ENCODE assay signal across 19 mouse cellular contexts in the genomic region with DNA sequence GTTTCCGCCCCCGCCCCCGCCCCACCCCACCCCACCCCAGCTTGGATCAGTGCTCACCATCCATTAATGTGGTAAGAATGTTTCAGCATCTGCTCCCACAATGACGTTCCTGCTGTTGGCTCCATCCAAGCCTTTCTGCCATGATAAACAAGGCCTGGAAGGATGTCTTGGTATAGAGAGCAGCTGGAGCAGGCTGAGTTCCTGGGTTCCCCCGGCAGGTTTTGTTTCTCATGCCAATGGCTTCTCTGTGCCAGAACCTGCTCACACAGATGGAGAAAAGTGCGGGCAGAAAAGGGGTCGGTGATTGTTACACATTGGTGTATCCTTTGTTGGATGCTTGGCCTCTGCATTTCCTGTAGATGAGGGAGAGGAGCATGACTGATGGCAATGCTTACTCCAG.
DNase-seq lines count a peak whose midpoint lies in the region; ATAC-seq and TF ChIP-seq lines count a peak whose summit lies in the region.
"Had no signal": no experiment of that assay in that cellular context is flagged by ENCODE, and none has a peak within 500 bp of the region (broad histone marks: within the 10 kb centered on the region; RNA-seq: fewer than 3 reads in every experiment).

No protein-coding gene starts in this region.

- no peaks in the 10 kb centered on the region for H3K36me3 ChIP-seq in forebrain, embryonic 15.5 days
- H3K36me3 ChIP-seq in forebrain, embryonic 16.5 days (ENCODE audit: control insufficient read depth, insufficient read depth), result no peaks in the 10 kb centered on the region
- no peaks in the 10 kb centered on the region for H3K36me3 ChIP-seq in hindbrain, postnatal 0 days (ENCODE audit: insufficient read depth, low read length)

- H3K9me3 ChIP-seq in forebrain, embryonic 15.5 days, result no peaks in the 10 kb centered on the region
- no peaks in the 10 kb centered on the region for H3K9me3 ChIP-seq in forebrain, embryonic 16.5 days (ENCODE audit: control insufficient read depth, low read length)
- H3K9me3 ChIP-seq in hindbrain, postnatal 0 days (ENCODE audit: low read length), result no peaks in the 10 kb centered on the region

- 0 out of 2 replicates have a peak overlapping the region, but pooled peaks have one; percentile 23 for H3K27ac ChIP-seq in forebrain, embryonic 15.5 days (replicated peaks)
- H3K27ac ChIP-seq in forebrain, embryonic 16.5 days (ENCODE audit: low read length), result no peak overlapping the region
- H3K27ac ChIP-seq in hindbrain, postnatal 0 days, result peak overlapping the region; percentile 48; the same call in 1 of the 2 replicates
- H3K27ac ChIP-seq: layer of hippocampus, adult 2 months had no signal

- DNase-seq in left cerebral cortex, postnatal 4 days, result peak; percentile 70
- DNase-seq in left cerebral cortex, adult 11 months (ENCODE audit: low spot score), result no peak
- DNase-seq in hindbrain, postnatal 0 days (ENCODE audit: low spot score), result peak; percentile 60
- DNase-seq in thymus, postnatal 36 days, result peak; percentile 15 to 17
- no peak for DNase-seq in lung, postnatal 25 days (ENCODE audit: low spot score)
- DNase-seq: adrenal gland, postnatal 25 days; cerebellum, adult 2 months; heart, postnatal 10 days; kidney, adult 8-10 months; kidney, postnatal 14 days; layer of hippocampus, postnatal 36 days; liver; lung, postnatal 10 days had no signal

- H3K9ac ChIP-seq in forebrain, embryonic 15.5 days (replicated peaks), result no peak overlapping the region
- no peak overlapping the region for H3K9ac ChIP-seq in forebrain, embryonic 16.5 days (replicated peaks; ENCODE audit: low read depth, low read length)
- H3K9ac ChIP-seq in hindbrain, postnatal 0 days (replicated peaks; ENCODE audit: low read length), result no peak overlapping the region

- no peak for TF ChIP-seq CTCF in hindbrain, postnatal 0 days (IDR thresholded peaks at IDR 0.05; ENCODE audit: low read depth)

- WGBS in forebrain, embryonic 15.5 days, result 80% methylated on average over 7 of the region's 7 CpGs
- 76% methylated on average over 7 of the region's 7 CpGs for WGBS in forebrain, embryonic 16.5 days
- WGBS in hindbrain, postnatal 0 days, result 68% methylated on average over 7 of the region's 7 CpGs

- intact Hi-C loops in left cerebral cortex, postnatal 4 days (cut with DNase I), result no loop called here

- no peak; the same call in 1 of the 2 replicates for ATAC-seq in forebrain, embryonic 15.5 days (replicated peaks)
- no peak for ATAC-seq in forebrain, embryonic 16.5 days
- peak; percentile 78 for ATAC-seq in hindbrain, postnatal 0 days
- ATAC-seq: midbrain, embryonic 16.5 days had no signal

- no peaks in the 10 kb centered on the region for H3K4me1 ChIP-seq in forebrain, embryonic 15.5 days
- no peaks in the 10 kb centered on the region for H3K4me1 ChIP-seq in forebrain, embryonic 16.5 days (replicated peaks; ENCODE audit: control insufficient read depth, insufficient read depth, low read length)
- no peaks in the 10 kb centered on the region for H3K4me1 ChIP-seq in hindbrain, postnatal 0 days (ENCODE audit: insufficient read depth, low read length)

- no peak overlapping the region for H3K4me3 ChIP-seq in forebrain, embryonic 15.5 days
- H3K4me3 ChIP-seq in forebrain, embryonic 16.5 days (replicated peaks; ENCODE audit: low read length), result no peak overlapping the region
- no peak overlapping the region for H3K4me3 ChIP-seq in hindbrain, postnatal 0 days (ENCODE audit: low read length)
- H3K4me3 ChIP-seq: layer of hippocampus, adult 2 months had no signal

- H3K27me3 ChIP-seq in forebrain, embryonic 15.5 days, result no peaks in the 10 kb centered on the region
- H3K27me3 ChIP-seq in forebrain, embryonic 16.5 days (replicated peaks; ENCODE audit: control insufficient read depth, insufficient read depth, low read length), result no peaks in the 10 kb centered on the region
- H3K27me3 ChIP-seq in hindbrain, postnatal 0 days (ENCODE audit: insufficient read depth, low read length), result no peaks in the 10 kb centered on the region
- H3K27me3 ChIP-seq: CH12.LX had no signal

- H3K4me2 ChIP-seq in forebrain, embryonic 15.5 days (replicated peaks), result no peak overlapping the region
- no peak overlapping the region for H3K4me2 ChIP-seq in forebrain, embryonic 16.5 days (ENCODE audit: low read length)
- no peak overlapping the region for H3K4me2 ChIP-seq in hindbrain, postnatal 0 days (ENCODE audit: low read depth, low read length)
- H3K4me2 ChIP-seq: heart, embryonic 11.5 days had no signal

Comparison
In these comparisons a context has a peak if more than half of its experiments do, and no peak if none do; other contexts are left out.
1. DNase-seq: peak in left cerebral cortex, postnatal 4 days (single experiment), hindbrain, postnatal 0 days (single experiment) and thymus, postnatal 36 days (2 of 2); none in left cerebral cortex, adult 11 months (single experiment) and lung, postnatal 25 days (single experiment).